Mouse (Mus musculus) activated CD4-positive, CD25-positive, alpha-beta regulatory T cell, adult 4 months (primary cell): ENCODE data around the gene Crnkl1. TPM values are rescaled to one million over a fixed set of nuclear protein-coding genes. Genes with fewer than 3 reads are reported as not detected.

Experiments used
- ATAC-seq: one replicate; pipeline ENCODE4 v1.8.0; 2017
- polyA plus RNA-seq, 2 experiments: library from polyadenylated mRNA; unstranded; fragments of 100-300 nt; shearing (Covaris generic); gene quantifications; one replicate each; pipeline ENCODE4 v1.2.1; 2017

Gene Crnkl1
- polyA plus RNA-seq, 2 experiments from 2014 or later = 53.1 to 55.4 TPM

- ATAC-seq = no peak
Measured at GRCm38 (mm10) chr2:145874879-145875482, 59.8 kb downstream of the Crnkl1 start.

DNA sequence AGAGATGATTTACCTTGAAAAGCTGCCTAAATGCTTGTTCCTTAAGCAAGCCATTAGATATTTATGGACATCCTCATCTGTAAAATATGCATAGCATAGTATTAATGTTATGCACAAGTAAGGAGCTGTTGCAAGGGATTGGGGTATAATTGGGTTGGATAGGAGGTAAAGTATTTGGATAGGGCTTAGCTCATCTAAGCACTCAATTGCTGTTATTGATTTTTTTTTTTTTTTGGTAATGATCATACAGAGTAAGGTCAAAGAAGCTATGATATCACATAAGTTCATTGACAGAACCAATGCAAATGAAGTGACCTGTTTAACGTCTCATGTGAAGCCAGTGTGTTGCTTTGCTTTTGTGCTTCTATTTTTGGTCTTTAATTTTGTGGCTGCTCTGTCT lies 60.9 kb downstream of the Crnkl1 start:
- no peak for ATAC-seq

- ATAC-seq = no peak
Measured at GRCm38 (mm10) chr2:145872099-145872498, 62.7 kb downstream of the Crnkl1 start.

DNA sequence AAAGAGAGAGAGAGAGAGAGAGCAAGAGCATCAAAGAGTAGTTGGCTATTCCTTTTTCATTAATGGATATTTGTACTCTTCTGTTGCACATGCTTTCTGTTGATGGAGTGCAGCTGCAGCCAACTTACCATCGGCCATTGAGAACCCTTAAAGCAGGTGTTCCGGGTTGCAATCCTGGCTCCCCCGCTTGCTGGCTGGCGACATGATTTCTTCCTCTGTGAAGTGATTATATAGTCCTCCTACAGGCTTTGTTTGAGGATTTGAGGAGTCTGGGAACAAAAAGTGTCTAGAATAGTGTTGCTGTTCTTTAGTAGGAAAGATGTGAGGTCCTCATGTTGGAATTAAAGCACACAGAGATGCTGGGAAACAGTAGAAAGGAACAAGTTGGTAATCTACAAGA lies 63.5 kb downstream of the Crnkl1 start:
- ATAC-seq = no peak

Other genes with a start within 250 kb of the Crnkl1 start
- 100 to 1,000 TPM; 124 to 131 TPM for gene Naa20, start 32.9 kb downstream of the Crnkl1 start, polyA plus RNA-seq
- not detected for gene Cfap61, start 230 bp downstream of the Crnkl1 start, polyA plus RNA-seq